Mouse (Mus musculus) urinary bladder, postnatal 0 days (tissue): ENCODE results near the gene Plppr5. TPM values are rescaled to one million over a fixed set of nuclear protein-coding genes. Genes with fewer than 3 reads are reported as not detected.

Source experiments
- polyA plus RNA-seq: library from polyadenylated mRNA; unstranded; fragments of >200 nt; fragmentation: Nextera tagmentation; extraction: Ambion mirVana; gene quantifications from 2 replicates; pipeline ENCODE4 v1.2.1, GENCODE M21; 2015

Gene Plppr5
- 0.75 and 0.82 TPM in 2 replicates for polyA plus RNA-seq

DNA sequence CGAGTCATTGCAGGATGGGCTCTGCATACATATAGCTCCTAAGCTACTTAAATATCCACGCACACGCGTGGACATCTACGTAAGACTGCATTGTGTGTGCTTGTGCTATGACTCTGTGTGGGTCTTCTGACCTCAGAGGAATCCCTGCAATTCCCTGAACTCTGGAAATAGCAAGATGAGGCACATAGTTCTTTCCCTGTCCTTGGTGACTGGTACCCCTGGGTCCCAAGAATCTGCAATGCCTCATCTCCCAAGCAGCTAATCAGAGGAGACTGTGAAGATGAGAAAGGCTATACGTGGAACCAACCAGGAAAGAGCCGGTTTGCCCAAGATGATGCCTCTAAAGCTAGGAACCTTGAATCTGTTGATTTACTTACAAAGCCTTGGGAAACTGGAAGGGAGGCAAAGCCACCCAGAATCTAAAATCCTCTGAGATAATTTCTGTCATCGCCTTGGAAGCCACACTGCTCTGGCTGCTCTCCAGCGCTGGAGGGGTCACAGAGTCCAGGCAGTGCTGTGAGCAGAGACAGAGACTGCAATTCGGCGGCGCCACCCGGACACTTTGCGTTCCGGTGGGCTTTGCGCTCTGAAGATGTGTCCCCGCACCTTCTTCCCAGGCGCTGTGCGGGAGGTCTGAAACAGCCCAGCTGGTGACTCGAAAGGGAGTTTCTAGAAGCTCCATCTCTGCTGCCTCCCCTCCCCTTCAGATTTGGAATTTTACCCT is at the start of gene Plppr5:
Plppr5 (plus strand) TSS at position 308 of the 724 bp plus-strand sequence.

Other genes starting within 250 kb of the Plppr5 start
- gene Plppr4, start 214.0 kb upstream of the Plppr5 start, polyA plus RNA-seq, result 0.14 and 0.19 TPM in 2 replicates